ENCODE assay signal across 18 mouse cellular contexts in genomic region chr1:93092582-93092981, GRCm38 (mm10). TPM values are rescaled to one million over a fixed set of nuclear protein-coding genes. Genes with fewer than 3 reads are reported as not detected.
"Had no signal": no experiment of that assay in that cellular context is flagged by ENCODE, and none has a peak within 500 bp of the region (broad histone marks: within the 10 kb centered on the region; RNA-seq: fewer than 3 reads in every experiment).

No protein-coding gene starts in this region.

- DNase-seq: kidney, adult 8-10 months; kidney, postnatal 10 days; kidney, postnatal 36 days; layer of hippocampus, adult 9-11 months; liver; lung, adult 18-20 months; lung, postnatal 10 days; lung, postnatal 36 days; retina, postnatal 1 day; right cerebral cortex, postnatal 4 days; thymus, adult 2 months; thymus, postnatal 14 days; thymus, postnatal 4 days had no signal

RNA-seq across cellular contexts. Expression of gene Kif1a, which starts 9.2 kb away (rescaled TPM):
- total RNA-seq: monocyte, adult 5-6 weeks; neutrophil, adult 5-6 weeks had no signal

RNA-seq across cellular contexts. Expression of gene Agxt, which starts 42.5 kb away (rescaled TPM):
- total RNA-seq: layer of hippocampus, postnatal 25 days; left cerebral cortex, adult 18-20 months; left cerebral cortex, postnatal 25 days; monocyte, adult 5-6 weeks; neutrophil, adult 5-6 weeks had no signal
